Mouse (Mus musculus) retina, postnatal 7 days (tissue): ENCODE results near the gene Cfap61.

Experiments
- DNase-seq: peaks from one replicate; pipeline ENCODE4 v3.0.0-alpha.2; 2012; ENCODE audit warnings: low read depth, low spot score

Cfap61 gene

GRCm38 (mm10) chr2:146221076-146221928 lies 286.7 kb downstream of the Cfap61 start, which contains the start of gene Insm1:
Gene Insm1 (plus strand): TSS chr2:146221921.
- DNase-seq = no peak

- DNase-seq = peak; percentile 94
Observed at GRCm38 (mm10) chr2:146221929-146222278, 287.3 kb downstream of the Cfap61 start.

GRCm38 (mm10) chr2:146222279-146223175 lies 287.9 kb downstream of the Cfap61 start:
- DNase-seq = no peak

GRCm38 (mm10) chr2:146223176-146223905 lies 288.8 kb downstream of the Cfap61 start:
- DNase-seq = no peak

- no peak for DNase-seq
Observed at GRCm38 (mm10) chr2:146224141-146224540, 289.6 kb downstream of the Cfap61 start.

- DNase-seq = no peak
Observed at GRCm38 (mm10) chr2:146225818-146226217, 291.2 kb downstream of the Cfap61 start.

GRCm38 (mm10) chr2:146226484-146226883 lies 291.9 kb downstream of the Cfap61 start:
- DNase-seq = no peak

GRCm38 (mm10) chr2:146227646-146228045 lies 293.1 kb downstream of the Cfap61 start:
- DNase-seq = no peak

- no peak for DNase-seq
Observed at GRCm38 (mm10) chr2:146228435-146228834, 293.9 kb downstream of the Cfap61 start.

GRCm38 (mm10) chr2:146231485-146231884 lies 296.9 kb downstream of the Cfap61 start:
- no peak for DNase-seq

- no peak for DNase-seq
Observed at GRCm38 (mm10) chr2:146239196-146239747, 304.7 kb downstream of the Cfap61 start.

GRCm38 (mm10) chr2:146244049-146244448 lies 309.5 kb downstream of the Cfap61 start:
- DNase-seq = no peak

- no peak for DNase-seq
Observed at GRCm38 (mm10) chr2:146245401-146245800, 310.8 kb downstream of the Cfap61 start.

GRCm38 (mm10) chr2:146246409-146247075 lies 312.0 kb downstream of the Cfap61 start:
- DNase-seq = no peak

GRCm38 (mm10) chr2:146247576-146247975 lies 313.0 kb downstream of the Cfap61 start:
- DNase-seq = no peak

GRCm38 (mm10) chr2:146249033-146249432 lies 314.4 kb downstream of the Cfap61 start:
- DNase-seq = no peak

- DNase-seq = no peak
Observed at GRCm38 (mm10) chr2:146250236-146250904, 315.8 kb downstream of the Cfap61 start.

- no peak for DNase-seq
Observed at GRCm38 (mm10) chr2:146254387-146254786, 319.8 kb downstream of the Cfap61 start.

GRCm38 (mm10) chr2:146255636-146256035 lies 321.1 kb downstream of the Cfap61 start:
- DNase-seq = peak; percentile 46

GRCm38 (mm10) chr2:146256321-146256875 lies 321.8 kb downstream of the Cfap61 start:
- peak; percentile 74 for DNase-seq
